Mouse (Mus musculus): Measurements from ENCODE around the gene Gm8126. TPM values are rescaled to one million over a fixed set of nuclear protein-coding genes. Genes with fewer than 3 reads are reported as not detected.
"Not testable (repeated sequence)": the region's sequence is repeated elsewhere in the genome, so short reads cannot be mapped to it uniquely, and the experiment has no call there.

Gm8126 gene
- polyA plus RNA-seq, 1 experiment from 2014 or later = not detected

DNA sequence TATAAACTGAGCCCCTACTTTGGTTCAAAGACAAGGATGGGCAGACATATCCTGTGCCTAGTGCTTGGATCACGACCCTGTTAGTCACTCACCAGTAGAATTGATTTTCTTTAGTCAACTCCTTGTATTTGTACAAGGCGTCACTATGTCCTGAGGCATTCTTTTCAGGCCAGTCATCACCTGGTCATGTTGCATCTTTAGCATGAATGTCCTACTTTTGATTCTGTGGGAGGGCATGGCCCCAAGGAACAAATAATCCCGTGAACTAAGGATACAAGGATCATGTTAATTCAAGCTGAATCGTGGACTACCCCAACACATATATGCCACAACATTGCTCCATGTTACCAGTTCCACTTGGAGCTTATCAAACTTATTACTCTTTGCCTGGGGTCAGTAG lies 19.7 kb downstream of the Gm8126 start:
- not testable (repeated sequence) for ATAC-seq (ENCODE audit: low FRiP score); H3K9ac ChIP-seq; H3K27ac ChIP-seq; H3K4me3 ChIP-seq; H3K27me3 ChIP-seq; H3K9me3 ChIP-seq; H3K4me2 ChIP-seq; H3K4me1 ChIP-seq (replicated peaks); H3K36me3 ChIP-seq
- 79% methylated on average over 4 of the region's 4 CpGs for WGBS

DNA sequence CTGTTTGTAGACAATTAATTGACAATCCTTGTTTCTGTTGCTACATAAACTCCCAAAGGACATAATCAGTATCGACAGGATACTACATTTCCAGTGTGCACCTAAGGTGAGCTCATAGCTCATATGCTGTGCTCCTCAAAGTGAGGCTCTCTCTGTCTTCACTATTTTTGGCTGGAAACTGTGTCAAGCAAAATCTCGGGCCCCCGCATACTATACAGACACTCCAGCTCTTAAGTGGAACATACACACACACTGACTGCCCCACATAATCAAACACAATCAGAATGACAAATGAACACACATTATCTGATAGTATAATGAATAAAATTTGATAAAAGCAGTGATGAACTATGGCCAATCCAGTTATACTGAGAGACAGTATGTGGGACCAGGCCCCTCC lies 20.2 kb downstream of the Gm8126 start:
- H3K9ac ChIP-seq; H3K4me1 ChIP-seq (replicated peaks); H3K9me3 ChIP-seq; H3K27ac ChIP-seq; H3K27me3 ChIP-seq; H3K4me2 ChIP-seq; H3K4me3 ChIP-seq; ATAC-seq (ENCODE audit: low FRiP score); H3K36me3 ChIP-seq: not testable (repeated sequence)
- WGBS = 96% methylated on average over 3 of the region's 3 CpGs

DNA sequence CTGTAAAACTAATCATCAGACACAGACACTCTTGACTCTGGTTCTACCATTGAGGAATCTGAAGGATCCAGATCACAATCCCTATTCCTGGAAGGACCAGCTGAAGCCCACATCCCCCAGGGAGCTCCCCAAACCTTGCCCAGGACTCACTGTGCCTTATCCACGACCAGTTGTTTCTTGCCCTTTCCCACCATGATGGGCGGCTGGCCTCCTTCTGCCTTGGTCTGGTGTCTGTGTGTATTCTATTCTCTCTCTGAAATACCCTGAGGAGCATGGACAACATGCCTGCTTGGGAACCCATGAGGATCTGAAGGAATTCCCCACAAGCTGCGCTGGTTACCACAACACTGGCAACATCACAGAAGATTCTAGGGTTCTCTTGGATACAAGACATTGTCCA lies 35.1 kb downstream of the Gm8126 start, which contains the start of gene Gm8127:
Gm8127 (minus strand) TSS at position 330 of the 400 bp plus-strand sequence.
- not testable (repeated sequence) for H3K36me3 ChIP-seq; H3K4me1 ChIP-seq (replicated peaks); H3K27me3 ChIP-seq; ATAC-seq (ENCODE audit: low FRiP score); H3K4me2 ChIP-seq; H3K27ac ChIP-seq; H3K4me3 ChIP-seq; H3K9ac ChIP-seq; H3K9me3 ChIP-seq
- WGBS = 83% methylated on average over 3 of the region's 3 CpGs

Other genes with a start within 250 kb of the Gm8126 start
- gene Gm10376, start 243.0 kb upstream of the Gm8126 start, polyA plus RNA-seq (2015; fragmentation: Nextera tagmentation; extraction: Ambion mirVana) = not detected in 2 replicates
- not detected in 2 replicates for gene Gm8094, start 182.0 kb upstream of the Gm8126 start, polyA plus RNA-seq (2015; fragmentation: Nextera tagmentation; extraction: Ambion mirVana)
- gene Gm8104, start 158.0 kb upstream of the Gm8126 start, polyA plus RNA-seq (2015; fragmentation: Nextera tagmentation; extraction: Ambion mirVana) = not detected in 2 replicates
- gene Gm7233, start 78.8 kb upstream of the Gm8126 start, polyA plus RNA-seq (2015; fragmentation: Nextera tagmentation; extraction: Ambion mirVana) = not detected in 2 replicates
- gene Gm8122, start 23.3 kb upstream of the Gm8126 start, polyA plus RNA-seq (2015; fragmentation: Nextera tagmentation; extraction: Ambion mirVana) = not detected in 2 replicates
- 0.16 TPM in 1 of 2 replicates, not detected in the other for gene Gm9732, start 16.4 kb downstream of the Gm8126 start, polyA plus RNA-seq (2015; fragmentation: Nextera tagmentation; extraction: Ambion mirVana)
- not detected in 2 replicates for gene Gm8127, start 35.2 kb downstream of the Gm8126 start, polyA plus RNA-seq (2015; fragmentation: Nextera tagmentation; extraction: Ambion mirVana)
- not detected in 2 replicates for gene 1700001F09Rik, start 89.2 kb downstream of the Gm8126 start, polyA plus RNA-seq (2015; fragmentation: Nextera tagmentation; extraction: Ambion mirVana)
- not detected in 2 replicates for gene Gm8138, start 157.7 kb downstream of the Gm8126 start, polyA plus RNA-seq (2015; fragmentation: Nextera tagmentation; extraction: Ambion mirVana)